Mouse (Mus musculus): ENCODE measurements around the gene 1700008O03Rik.

DNA sequence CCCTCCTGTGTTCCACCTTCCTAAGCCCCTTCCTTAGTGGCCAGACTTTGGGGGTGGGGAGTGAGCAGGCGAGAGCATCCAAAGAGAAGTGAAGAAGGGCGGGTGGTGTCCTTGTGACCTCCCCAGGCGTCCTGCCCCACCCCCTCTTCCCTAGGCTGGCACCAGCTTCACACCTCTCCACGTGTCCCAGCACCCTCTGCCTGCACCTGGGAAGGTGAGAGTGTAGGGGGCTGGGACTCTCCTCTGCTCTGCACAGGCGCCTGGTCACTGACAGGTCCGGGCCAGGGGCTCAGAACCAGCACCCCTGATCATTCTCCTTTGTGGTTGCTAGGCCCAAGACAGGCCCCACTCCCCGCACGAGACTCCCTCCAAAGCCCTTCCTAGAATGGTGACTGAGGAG is 42.0 kb upstream of the 1700008O03Rik start:
- TF ChIP-seq CTCF (IDR thresholded peaks at IDR 0.05) (no peak), POLR2A (IDR thresholded peaks at IDR 0.05; ENCODE audit: insufficient read depth, low read depth, low read length) (no peak), EP300 (IDR thresholded peaks at IDR 0.05; ENCODE audit: insufficient read depth, low read depth, low read length) (no peak)
